Mouse (Mus musculus): ENCODE measurements around the gene Cdx2.

The Cdx2 gene

GRCm38 (mm10) chr5:147317321-147317720 is 10.3 kb upstream of the Cdx2 start:
- CTCF ChIA-PET, result interaction anchor here (0.6 kb wide), 3 partner anchors 12 to 89 kb away, joined by 3 to 6 read pairs (median 3); no protein-coding TSS in a partner anchor

GRCm38 (mm10) chr5:147315432-147316075 is 8.5 kb upstream of the Cdx2 start:
- CTCF ChIA-PET, result no interaction called here

DNA sequence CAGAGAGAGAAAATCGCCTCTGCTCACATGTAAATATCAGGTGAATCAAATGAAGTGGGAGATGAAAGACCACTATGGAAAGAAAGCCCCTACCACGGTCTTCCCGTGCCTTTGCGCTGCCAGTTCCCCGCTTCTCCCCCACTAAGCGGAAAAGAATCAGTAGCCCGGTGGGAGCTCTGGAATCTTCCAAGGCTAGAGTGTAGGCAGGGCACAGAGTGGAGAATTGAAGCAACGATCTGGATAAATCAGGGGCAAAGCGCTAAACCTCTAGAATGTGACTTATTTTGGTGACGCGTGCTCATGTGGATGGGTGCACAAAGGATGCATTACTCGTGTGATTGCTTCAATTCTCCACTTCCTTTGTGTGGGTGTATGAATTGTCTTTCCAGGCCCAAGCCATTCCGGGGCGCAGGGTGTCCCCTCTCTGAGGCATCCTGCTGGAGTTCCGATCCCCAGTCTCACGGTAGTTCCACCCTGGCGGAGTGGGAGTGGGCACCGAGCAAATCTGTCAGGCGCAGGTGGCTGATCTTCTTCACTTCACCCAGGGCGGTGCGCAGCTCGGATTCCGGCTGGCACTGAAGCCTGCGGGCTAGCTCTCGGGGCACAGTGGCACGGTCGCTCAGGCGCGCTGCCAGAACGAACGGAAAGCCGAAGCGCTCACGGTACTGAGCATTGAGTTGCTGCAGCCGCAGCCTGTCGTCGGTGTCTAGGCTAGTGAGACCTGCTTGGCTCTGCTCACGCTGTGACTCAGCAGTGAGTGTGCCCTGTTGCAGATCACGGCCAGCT is 7.8 kb upstream of the Cdx2 start:
- CTCF ChIA-PET, result interaction anchor here (0.6 to 0.7 kb wide), 2 partner anchors 126 to 445 kb away, joined by 4 to 7 read pairs; no protein-coding TSS in a partner anchor

GRCm38 (mm10) chr5:147312830-147313685 is 6.0 kb upstream of the Cdx2 start:
- CTCF ChIA-PET, result interaction anchor here (0.8 kb wide), 1 partner anchor 400 kb away, joined by 37 read pairs; no protein-coding TSS in a partner anchor

DNA sequence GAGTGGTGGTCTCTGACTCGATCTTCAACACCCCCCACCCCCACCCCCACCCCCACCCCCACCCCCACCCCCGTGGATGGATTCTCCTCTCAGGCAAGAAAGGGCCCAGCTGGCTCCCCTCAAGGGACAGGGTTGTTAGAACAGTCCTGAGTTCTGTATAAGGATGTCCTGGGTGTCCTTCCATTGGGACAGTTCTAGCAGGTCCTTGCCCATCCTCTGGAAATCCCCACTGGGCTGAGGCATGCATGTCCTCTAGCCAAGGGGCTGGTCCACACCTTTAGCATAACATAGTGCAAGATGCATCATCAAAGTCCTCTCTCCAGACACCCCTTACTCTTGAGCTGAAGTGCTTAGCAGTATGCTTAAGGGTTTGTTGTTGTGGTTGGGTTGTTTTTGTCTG is 2.7 kb upstream of the Cdx2 start:
- CTCF ChIA-PET, result no interaction called here

- CTCF ChIA-PET, result interaction anchor here (0.6 to 1.1 kb wide), 2 partner anchors 603 to 1039 kb away, joined by 4 read pairs; no protein-coding TSS in a partner anchor
Observed at GRCm38 (mm10) chr5:147308451-147308850, 1.4 kb upstream of the Cdx2 start.

DNA sequence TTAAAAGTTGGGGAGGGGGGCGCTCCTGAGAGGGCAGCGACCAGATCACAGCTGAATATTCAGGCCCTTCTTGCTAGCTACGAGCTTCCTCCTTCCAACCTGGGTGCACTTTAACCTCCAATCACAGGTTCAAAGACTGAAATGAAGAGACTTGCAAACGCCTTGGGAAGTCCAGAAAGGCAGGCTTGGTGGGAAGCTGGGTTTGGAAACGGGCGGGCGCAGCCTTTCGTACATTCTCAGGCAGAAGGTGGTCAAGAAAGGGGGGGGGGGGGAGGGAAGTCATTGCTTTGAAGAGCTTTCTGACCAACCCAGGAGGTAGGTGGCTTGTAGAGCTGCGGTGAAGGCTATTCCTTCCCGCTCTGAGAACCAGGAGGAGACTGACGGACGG is 322 bp upstream of the Cdx2 start:
- CTCF ChIA-PET, result interaction anchor here (0.7 to 1.1 kb wide), 2 partner anchors 100 to 601 kb away, joined by 4 to 5 read pairs; no protein-coding TSS in a partner anchor

GRCm38 (mm10) chr5:147305856-147306637 is 1.0 kb downstream of the Cdx2 start:
- CTCF ChIA-PET, result no interaction called here

DNA sequence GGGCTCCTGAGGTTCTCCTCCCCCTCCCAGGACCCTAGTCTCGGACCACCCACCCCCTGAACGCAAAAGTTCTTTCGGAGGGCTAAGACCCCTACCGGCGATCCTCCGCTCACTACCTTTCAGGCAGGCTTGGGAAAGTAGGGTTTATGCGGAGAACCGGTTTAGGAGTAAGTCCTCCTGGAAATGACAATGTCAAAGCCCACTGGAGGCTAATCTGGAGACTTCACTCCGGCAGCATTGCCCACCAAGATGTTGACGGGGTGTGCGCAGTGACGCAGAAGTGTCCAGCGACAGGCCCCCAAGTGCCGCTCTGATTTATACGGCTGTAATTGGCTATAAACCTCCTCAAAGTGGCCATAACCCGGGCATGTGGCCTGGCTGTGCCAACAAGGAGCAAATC is 1.9 kb downstream of the Cdx2 start:
- CTCF ChIA-PET, result no interaction called here

- CTCF ChIA-PET, result no interaction called here
Observed at GRCm38 (mm10) chr5:147304276-147305155, 2.6 kb downstream of the Cdx2 start.

GRCm38 (mm10) chr5:147302746-147303400 is 4.2 kb downstream of the Cdx2 start:
- CTCF ChIA-PET, result interaction anchor here (0.5 kb wide), 1 partner anchor 54 kb away, joined by 4 read pairs; no protein-coding TSS in a partner anchor

DNA sequence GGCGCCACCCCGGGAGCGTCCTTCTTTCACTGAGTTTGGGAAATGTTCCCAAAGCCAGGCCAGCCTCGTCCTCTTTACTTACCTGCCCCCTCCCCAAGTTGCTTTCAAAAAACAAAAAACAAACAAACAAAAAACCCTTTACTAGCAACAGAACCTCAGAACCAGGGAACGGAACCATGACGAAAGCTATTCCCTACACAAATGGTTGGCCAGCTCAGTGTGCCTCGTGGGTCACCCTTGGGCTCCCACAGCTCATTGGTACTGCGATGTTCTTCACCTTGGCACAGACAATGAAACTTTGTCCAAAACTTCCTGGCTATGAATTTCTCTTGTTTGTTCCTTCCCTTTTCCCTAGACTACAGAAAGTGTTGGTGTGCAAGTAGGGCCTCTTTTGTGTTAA is 4.9 kb downstream of the Cdx2 start:
- CTCF ChIA-PET, result no interaction called here

- CTCF ChIA-PET, result interaction anchor here (0.7 kb wide), 1 partner anchor 9 kb away, joined by 3 read pairs; no protein-coding TSS in a partner anchor
Observed at GRCm38 (mm10) chr5:147301781-147302070, 5.3 kb downstream of the Cdx2 start.

- CTCF ChIA-PET, result interaction anchor here (0.6 to 0.7 kb wide), 3 partner anchors 9 to 91 kb away, joined by 3 to 4 read pairs (median 3); no protein-coding TSS in a partner anchor
Observed at GRCm38 (mm10) chr5:147300917-147301780, 5.9 kb downstream of the Cdx2 start.

DNA sequence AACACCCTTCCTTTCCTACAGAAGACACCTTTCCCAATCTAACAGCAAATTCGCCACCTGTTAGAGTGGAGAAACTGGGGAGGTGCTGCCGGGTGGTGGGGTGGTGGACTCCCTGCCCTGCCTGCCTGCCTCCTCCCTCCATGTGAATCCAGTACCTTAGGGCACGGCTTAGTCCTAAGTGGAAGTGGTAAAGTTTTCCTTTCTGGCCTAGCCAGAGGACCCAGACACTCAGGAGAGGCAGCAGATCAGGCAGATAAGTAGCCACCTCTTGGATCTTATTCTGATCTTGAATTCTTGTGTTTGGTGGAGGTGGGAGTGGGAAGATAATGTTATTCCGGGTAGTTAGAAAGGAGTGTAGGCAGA is 7.1 kb downstream of the Cdx2 start:
- CTCF ChIA-PET, result interaction anchor here (0.7 kb wide), 2 partner anchors 28 to 90 kb away, joined by 3 to 4 read pairs; no protein-coding TSS in a partner anchor

- CTCF ChIA-PET, result interaction anchor here (0.5 to 0.8 kb wide), 4 partner anchors 13 to 629 kb away, joined by 3 to 32 read pairs (median 4); no protein-coding TSS in a partner anchor
Observed at GRCm38 (mm10) chr5:147299255-147300000, 7.6 kb downstream of the Cdx2 start.

DNA sequence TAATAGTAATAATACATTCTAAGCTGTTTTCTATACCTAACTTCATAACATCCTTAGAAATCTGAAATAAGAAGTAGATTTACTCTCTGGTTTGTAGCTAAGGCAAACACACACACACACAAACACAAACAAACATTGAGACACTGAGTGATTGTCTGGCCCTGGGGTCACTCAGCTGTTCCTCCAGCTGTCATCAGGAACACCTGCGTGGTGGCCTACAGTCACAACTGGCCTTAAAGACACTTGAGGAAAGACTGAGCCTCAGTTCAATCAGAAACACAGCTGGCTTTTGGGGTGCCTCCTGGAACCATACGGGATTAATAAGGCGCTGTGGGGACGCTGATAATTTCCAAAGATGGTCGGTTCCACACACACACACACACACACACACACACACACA is 9.8 kb downstream of the Cdx2 start:
- CTCF ChIA-PET, result interaction anchor here (0.6 kb wide), 1 partner anchor 26 kb away, joined by 5 read pairs; no protein-coding TSS in a partner anchor

DNA sequence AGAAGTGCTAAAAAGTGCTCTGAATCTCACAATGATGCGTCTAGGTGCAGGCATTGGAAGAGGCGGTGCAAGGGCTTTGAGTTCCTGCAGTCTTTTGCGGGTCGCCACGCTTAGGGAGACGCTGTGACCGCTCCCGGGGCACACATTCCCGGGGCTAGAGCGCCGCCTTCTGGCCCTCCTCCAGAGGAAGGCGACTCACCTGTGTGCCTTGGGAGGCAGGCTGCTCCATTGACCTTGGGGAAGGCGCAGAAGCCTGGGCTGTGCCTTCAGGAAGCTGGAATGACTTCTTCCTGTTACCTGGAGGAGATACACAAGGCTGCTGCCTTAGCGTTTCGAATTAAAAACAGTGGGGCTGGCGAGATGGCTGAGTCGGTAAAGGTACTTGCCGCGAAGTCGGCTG is 12.9 kb downstream of the Cdx2 start:
- CTCF ChIA-PET, result interaction anchor here (0.6 to 0.8 kb wide), 6 partner anchors 9 to 586 kb away, joined by 3 to 6 read pairs (median 3); no protein-coding TSS in a partner anchor

Measured in spleen, embryonic (tissue).